Mouse (Mus musculus): ENCODE results near the gene Ugt1a7c. TPM values are rescaled to one million over a fixed set of nuclear protein-coding genes. Genes with fewer than 3 reads are reported as not detected.

Gene Ugt1a7c
- polyA plus RNA-seq, 1 experiment from 2014 or later, result 1.3 TPM

DNA sequence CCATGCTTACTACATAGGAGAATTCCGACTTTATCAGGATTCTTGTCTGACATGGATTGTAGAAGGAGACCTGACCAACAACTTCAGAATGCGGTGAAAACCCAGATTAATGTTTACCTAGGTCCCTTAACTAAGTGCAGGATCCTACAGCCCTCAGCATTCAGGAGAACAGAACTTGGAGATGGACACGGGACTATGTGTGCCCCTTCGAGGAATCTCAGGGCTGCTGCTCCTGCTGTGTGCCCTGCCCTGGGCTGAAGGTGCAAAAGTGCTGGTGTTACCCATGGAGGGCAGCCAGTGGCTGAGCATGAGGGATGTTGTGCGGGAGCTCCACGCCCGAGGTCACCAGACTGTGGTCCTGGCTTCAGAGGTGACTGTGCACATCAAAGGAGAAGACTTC is 105.6 kb downstream of the Ugt1a7c start, which contains the start of gene Ugt1a2:
Gene Ugt1a2 (plus strand): TSS at position 146 of the 400 bp plus-strand sequence.
- no peak within 1 kb of the TSS for H3K9ac ChIP-seq
- no peaks in the 10 kb centered on the region for H3K4me1 ChIP-seq (replicated peaks; ENCODE audit: control insufficient read depth, insufficient read depth, low read length)
- ATAC-seq (ENCODE audit: low FRiP score) (no peak), DNase-seq (ENCODE audit: low spot score) (no peak)
- H3K4me2 ChIP-seq (replicated peaks), result no peak within 1 kb of the TSS
- H3K4me3 ChIP-seq (replicated peaks; ENCODE audit: low read length), result no peak within 1 kb of the TSS
- no peak within 1 kb of the TSS for H3K27ac ChIP-seq
- no peaks in the 10 kb centered on the region for H3K27me3 ChIP-seq (ENCODE audit: control insufficient read depth, insufficient read depth, low read length)
- H3K9me3 ChIP-seq (ENCODE audit: control insufficient read depth, low read length), result peaks cover 14% of the 10 kb centered on the region; the same call in 1 of the 2 replicates
- no peaks in the 10 kb centered on the region for H3K36me3 ChIP-seq (replicated peaks; ENCODE audit: control insufficient read depth, insufficient read depth)
- WGBS, result 89% methylated on average over 7 of the region's 7 CpGs

DNA sequence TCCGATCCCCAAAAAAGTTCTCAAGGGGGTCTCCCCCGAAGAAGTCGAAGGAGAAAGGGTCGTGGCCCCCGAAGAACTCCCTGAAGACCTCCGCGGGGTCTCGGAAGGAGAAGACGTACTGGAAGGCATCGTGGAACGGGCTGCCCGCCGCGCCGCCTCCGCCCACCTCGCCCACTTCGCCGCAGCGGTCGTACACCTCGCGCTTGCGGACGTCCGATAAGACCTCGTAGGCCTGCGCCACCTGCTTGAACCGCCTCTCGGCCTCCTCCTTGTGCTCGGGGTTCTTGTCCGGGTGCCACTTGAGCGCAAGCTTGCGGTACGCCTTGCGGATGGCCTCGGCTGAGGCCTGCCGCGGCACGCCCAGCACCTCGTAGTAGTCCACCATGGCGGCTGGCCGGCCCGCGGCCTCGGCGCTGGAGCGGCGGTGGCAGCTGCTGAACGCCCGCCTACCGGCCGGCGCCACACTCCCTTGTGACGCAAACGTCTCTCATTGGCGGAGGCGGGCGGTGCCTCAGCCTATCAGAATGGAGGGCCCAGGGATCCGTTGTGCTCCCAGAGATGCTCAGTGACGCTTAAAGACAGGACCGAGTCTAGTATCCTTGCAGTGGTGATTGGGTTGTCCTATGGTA is 110.5 kb downstream of the Ugt1a7c start, which contains the start of gene Dnajb3:
Gene Dnajb3 (minus strand): TSS at position 489 of the 629 bp plus-strand sequence.
- 5% methylated on average over 62 of the region's 62 CpGs for WGBS
- peaks cover 17% of the 10 kb centered on the region; the same call in 1 of the 2 replicates for H3K9me3 ChIP-seq (ENCODE audit: control insufficient read depth, low read length)

DNA sequence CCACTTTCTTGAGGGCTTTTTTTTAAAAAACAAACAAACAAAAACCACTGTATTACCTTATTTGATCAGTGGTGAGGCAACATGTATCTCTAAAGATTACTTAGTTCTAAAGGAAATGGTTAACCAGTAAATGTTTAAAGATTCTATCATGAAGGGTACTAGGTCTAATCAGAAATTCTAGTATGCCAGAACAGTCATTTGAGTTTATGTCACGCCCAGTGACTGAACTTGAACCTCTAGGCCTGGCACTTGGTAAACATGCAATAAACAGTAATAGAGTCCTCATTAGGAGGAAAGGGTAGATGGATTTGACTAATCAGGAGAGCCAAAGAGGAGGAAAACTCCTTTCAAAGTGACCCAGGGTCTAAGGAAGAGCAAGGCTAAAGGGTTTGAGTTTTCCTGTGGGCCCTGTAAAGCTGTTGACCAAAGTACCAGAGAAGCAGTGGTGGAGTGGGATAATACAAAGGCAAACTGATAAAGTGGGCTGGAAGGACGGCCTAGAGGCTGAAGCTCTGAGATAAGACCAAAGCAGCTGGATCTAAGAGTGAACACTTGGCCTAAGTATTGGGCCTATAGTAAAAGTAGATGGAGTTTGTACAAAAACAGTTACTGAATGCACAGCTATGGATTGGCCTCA is 112.1 kb downstream of the Ugt1a7c start:
- WGBS, result 85% methylated on average over 2 of the region's 2 CpGs
- Histone ChIP-seq H3K4me3 (replicated peaks; ENCODE audit: low read length) (no peak overlapping the region), H3K9ac (no peak overlapping the region), H3K4me1 (replicated peaks; ENCODE audit: control insufficient read depth, insufficient read depth, low read length) (no peaks in the 10 kb centered on the region), H3K36me3 (replicated peaks; ENCODE audit: control insufficient read depth, insufficient read depth) (no peaks in the 10 kb centered on the region), H3K9me3 (ENCODE audit: control insufficient read depth, low read length) (peaks cover 25% of the 10 kb centered on the region), H3K27me3 (ENCODE audit: control insufficient read depth, insufficient read depth, low read length) (no peaks in the 10 kb centered on the region), H3K27ac (no peak overlapping the region), H3K4me2 (replicated peaks) (no peak overlapping the region)
- no peak for DNase-seq (ENCODE audit: low spot score)
- no peak for ATAC-seq (ENCODE audit: low FRiP score)

More for the DNA sequence above, 110.5 kb downstream of the Ugt1a7c start, which contains the start of gene Dnajb3:
- peak within 1 kb of the TSS; percentile 62 for H3K9ac ChIP-seq
- no peaks in the 10 kb centered on the region for H3K27me3 ChIP-seq (ENCODE audit: control insufficient read depth, insufficient read depth, low read length)
- H3K4me3 ChIP-seq (replicated peaks; ENCODE audit: low read length), result peak within 1 kb of the TSS; percentile 39
- H3K36me3 ChIP-seq (replicated peaks; ENCODE audit: control insufficient read depth, insufficient read depth), result no peaks in the 10 kb centered on the region
- H3K4me1 ChIP-seq (replicated peaks; ENCODE audit: control insufficient read depth, insufficient read depth, low read length), result no peaks in the 10 kb centered on the region
- ATAC-seq (ENCODE audit: low FRiP score) (peak; percentile 100), DNase-seq (ENCODE audit: low spot score) (peak; percentile 87)
- H3K4me2 ChIP-seq (replicated peaks), result peak within 1 kb of the TSS; percentile 67
- peak within 1 kb of the TSS; percentile 18; the same call in 1 of the 2 replicates for H3K27ac ChIP-seq

DNA sequence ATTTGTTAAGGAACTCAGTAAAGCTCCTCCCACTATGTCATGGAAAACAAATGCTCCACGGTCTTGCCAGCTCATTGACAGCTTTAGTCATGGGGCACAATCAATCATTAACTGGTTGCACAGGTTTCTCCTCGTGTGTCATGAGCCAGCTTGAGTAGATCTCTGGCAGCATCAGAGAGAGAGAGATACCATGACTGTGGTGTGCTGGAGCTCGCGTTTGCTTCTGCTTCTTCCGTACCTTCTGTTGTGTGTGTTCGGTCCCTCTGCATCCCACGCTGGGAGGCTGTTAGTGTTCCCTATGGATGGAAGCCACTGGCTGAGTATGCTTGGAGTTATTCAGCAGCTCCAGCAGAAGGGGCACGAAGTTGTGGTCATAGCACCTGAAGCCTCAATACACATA is 117.0 kb downstream of the Ugt1a7c start, which contains the start of gene Ugt1a1:
Gene Ugt1a1 (plus strand): TSS at position 148 of the 400 bp plus-strand sequence.
- WGBS, result 68% methylated on average over 8 of the region's 8 CpGs
- ATAC-seq (ENCODE audit: low FRiP score) (0 out of 2 replicates have a peak, but pooled peaks have one; percentile 7), DNase-seq (ENCODE audit: low spot score) (no peak)
- peaks cover 53% of the 10 kb centered on the region for H3K9me3 ChIP-seq (ENCODE audit: control insufficient read depth, low read length)
- no peak within 1 kb of the TSS for H3K9ac ChIP-seq
- no peaks in the 10 kb centered on the region for H3K27me3 ChIP-seq (ENCODE audit: control insufficient read depth, insufficient read depth, low read length)
- H3K36me3 ChIP-seq (replicated peaks; ENCODE audit: control insufficient read depth, insufficient read depth), result no peaks in the 10 kb centered on the region
- H3K4me2 ChIP-seq (replicated peaks), result no peak within 1 kb of the TSS
- H3K4me3 ChIP-seq (replicated peaks; ENCODE audit: low read length), result no peak within 1 kb of the TSS
- H3K4me1 ChIP-seq (replicated peaks; ENCODE audit: control insufficient read depth, insufficient read depth, low read length), result no peaks in the 10 kb centered on the region
- H3K27ac ChIP-seq, result no peak within 1 kb of the TSS

DNA sequence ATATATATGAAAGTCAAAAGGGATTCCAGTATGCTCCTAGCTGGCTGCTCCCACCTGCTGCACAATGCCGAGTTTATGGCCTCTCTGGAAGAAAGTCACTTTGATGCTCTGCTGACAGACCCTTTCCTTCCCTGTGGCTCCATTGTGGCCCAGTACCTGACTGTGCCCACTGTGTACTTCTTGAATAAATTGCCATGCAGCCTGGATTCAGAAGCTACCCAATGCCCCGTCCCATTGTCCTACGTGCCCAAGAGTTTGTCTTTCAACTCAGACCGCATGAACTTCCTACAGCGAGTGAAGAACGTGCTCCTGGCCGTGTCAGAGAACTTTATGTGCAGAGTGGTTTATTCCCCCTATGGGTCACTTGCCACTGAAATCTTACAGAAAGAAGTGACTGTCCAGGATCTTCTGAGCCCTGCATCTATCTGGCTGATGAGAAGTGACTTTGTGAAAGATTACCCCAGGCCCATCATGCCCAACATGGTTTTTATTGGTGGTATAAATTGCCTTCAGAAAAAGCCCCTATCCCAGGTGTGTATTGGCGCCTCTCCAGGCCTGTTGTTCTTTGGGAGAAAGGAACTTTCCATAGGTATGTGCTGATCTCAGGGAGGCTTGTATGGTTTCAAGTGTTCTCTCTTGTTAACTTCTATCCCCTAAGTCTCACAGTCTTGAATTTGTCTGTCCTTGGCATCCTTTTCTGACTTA is 117.6 kb downstream of the Ugt1a7c start:
- ATAC-seq (ENCODE audit: low FRiP score) (peak; percentile 22; the same call in 1 of the 2 replicates), DNase-seq (ENCODE audit: low spot score) (peak; percentile 23)
- H3K27ac ChIP-seq, result no peak overlapping the region
- H3K9ac ChIP-seq, result no peak overlapping the region
- H3K4me3 ChIP-seq (replicated peaks; ENCODE audit: low read length), result no peak overlapping the region
- H3K4me1 ChIP-seq (replicated peaks; ENCODE audit: control insufficient read depth, insufficient read depth, low read length), result no peaks in the 10 kb centered on the region
- H3K36me3 ChIP-seq (replicated peaks; ENCODE audit: control insufficient read depth, insufficient read depth), result no peaks in the 10 kb centered on the region
- 62% methylated on average over 8 of the region's 8 CpGs for WGBS
- H3K9me3 ChIP-seq (ENCODE audit: control insufficient read depth, low read length), result peaks cover 53% of the 10 kb centered on the region
- no peak overlapping the region for H3K4me2 ChIP-seq (replicated peaks)
- H3K27me3 ChIP-seq (ENCODE audit: control insufficient read depth, insufficient read depth, low read length), result no peaks in the 10 kb centered on the region

DNA sequence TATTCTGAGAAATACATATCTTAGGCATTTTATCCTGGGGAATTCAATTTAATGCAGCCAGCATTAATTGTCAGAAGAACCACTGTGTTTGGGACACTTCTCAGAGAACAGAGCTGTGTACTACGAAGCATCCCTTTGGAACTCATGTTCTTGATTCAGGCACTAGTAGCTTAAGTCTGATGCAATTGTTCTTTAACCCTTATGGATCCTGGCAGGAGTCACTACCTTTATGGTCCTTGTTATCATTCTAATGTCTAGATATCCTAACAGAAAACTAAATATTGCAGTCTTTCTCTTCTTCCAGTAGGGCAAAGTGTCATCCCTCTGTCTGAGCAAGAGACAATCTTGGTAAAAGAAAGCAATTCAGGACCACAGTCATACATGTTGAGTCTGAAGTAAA is 118.2 kb downstream of the Ugt1a7c start:
- Histone ChIP-seq H3K4me1 (replicated peaks; ENCODE audit: control insufficient read depth, insufficient read depth, low read length) (no peaks in the 10 kb centered on the region), H3K9ac (no peak overlapping the region), H3K27me3 (ENCODE audit: control insufficient read depth, insufficient read depth, low read length) (no peaks in the 10 kb centered on the region), H3K9me3 (ENCODE audit: control insufficient read depth, low read length) (peaks cover 53% of the 10 kb centered on the region), H3K36me3 (replicated peaks; ENCODE audit: control insufficient read depth, insufficient read depth) (no peaks in the 10 kb centered on the region), H3K4me2 (replicated peaks) (no peak overlapping the region), H3K27ac (no peak overlapping the region), H3K4me3 (replicated peaks; ENCODE audit: low read length) (no peak overlapping the region)
- WGBS, result 83% methylated on average over 1 of the region's 1 CpGs
- no peak for ATAC-seq (ENCODE audit: low FRiP score)
- no peak for DNase-seq (ENCODE audit: low spot score)

DNA sequence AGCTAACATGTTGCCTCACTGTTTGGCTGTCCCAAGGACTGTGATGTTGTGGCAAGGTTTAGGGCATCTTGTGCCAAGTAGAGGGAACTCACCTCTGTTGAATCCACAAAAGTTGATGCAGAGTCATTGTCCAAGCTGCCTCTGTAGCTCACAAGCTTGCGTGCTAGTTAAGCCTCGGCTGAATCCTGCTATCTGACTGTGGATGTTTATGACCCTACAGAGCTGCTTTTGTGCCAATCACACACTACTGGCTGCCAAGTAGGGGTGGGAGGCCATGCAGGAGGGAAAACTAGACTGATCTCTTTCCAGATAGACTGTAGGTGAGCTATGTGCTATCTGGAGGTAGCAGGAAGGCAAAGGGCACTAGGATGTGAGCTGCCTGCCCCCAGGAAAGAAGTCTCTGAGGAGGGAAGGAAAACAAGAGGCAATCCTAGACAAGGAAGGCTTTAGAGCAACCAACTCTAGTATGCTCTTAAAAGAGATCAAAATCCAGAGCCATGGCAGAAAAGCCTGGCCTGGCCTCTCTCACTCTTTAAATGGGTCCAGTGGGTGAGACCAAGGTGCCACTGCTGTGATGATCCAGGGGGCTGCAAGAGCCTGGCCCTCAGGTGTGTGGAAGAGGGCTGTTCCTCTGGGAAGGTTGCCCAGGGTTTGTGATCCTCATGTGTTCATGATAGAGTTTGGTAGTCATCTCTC is 119.1 kb downstream of the Ugt1a7c start:
- DNase-seq (ENCODE audit: low spot score), result peak; percentile 22
- H3K27ac ChIP-seq, result no peak overlapping the region
- H3K27me3 ChIP-seq (ENCODE audit: control insufficient read depth, insufficient read depth, low read length), result no peaks in the 10 kb centered on the region
- ATAC-seq (ENCODE audit: low FRiP score), result peak; percentile 26
- H3K4me1 ChIP-seq (replicated peaks; ENCODE audit: control insufficient read depth, insufficient read depth, low read length), result no peaks in the 10 kb centered on the region
- no peak overlapping the region for H3K4me3 ChIP-seq (replicated peaks; ENCODE audit: low read length)
- H3K4me2 ChIP-seq (replicated peaks), result no peak overlapping the region
- no peaks in the 10 kb centered on the region for H3K36me3 ChIP-seq (replicated peaks; ENCODE audit: control insufficient read depth, insufficient read depth)
- H3K9me3 ChIP-seq (ENCODE audit: control insufficient read depth, low read length), result peaks cover 53% of the 10 kb centered on the region
- WGBS, result 83% methylated on average over 2 of the region's 2 CpGs
- H3K9ac ChIP-seq, result no peak overlapping the region

DNA sequence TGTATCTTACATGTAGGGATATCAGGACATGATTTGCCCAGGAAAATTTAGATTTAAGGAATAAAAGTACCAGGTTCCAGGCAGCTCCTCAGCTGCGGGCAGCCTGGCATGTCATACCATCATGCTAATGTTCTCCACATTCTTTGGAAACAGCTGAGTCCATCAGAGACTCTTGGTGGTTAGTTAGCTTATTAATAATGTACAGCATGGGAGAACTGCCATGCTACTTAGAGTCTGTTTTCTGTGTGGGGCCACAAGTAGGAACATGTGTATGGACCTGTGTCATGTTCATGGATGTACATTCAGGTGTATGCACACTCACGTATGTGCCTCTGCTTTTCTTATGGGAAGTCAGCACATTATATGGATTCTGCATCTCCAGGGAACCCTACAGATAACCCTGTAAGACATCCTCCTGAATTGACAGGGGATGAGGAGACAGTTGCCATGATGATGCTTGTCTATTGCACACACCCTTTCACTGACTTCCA is 119.6 kb downstream of the Ugt1a7c start:
- Histone ChIP-seq H3K9me3 (ENCODE audit: control insufficient read depth, low read length) (peaks cover 53% of the 10 kb centered on the region), H3K9ac (no peak overlapping the region), H3K4me1 (replicated peaks; ENCODE audit: control insufficient read depth, insufficient read depth, low read length) (no peaks in the 10 kb centered on the region), H3K27me3 (ENCODE audit: control insufficient read depth, insufficient read depth, low read length) (no peaks in the 10 kb centered on the region), H3K4me2 (replicated peaks) (no peak overlapping the region), H3K27ac (no peak overlapping the region), H3K36me3 (replicated peaks; ENCODE audit: control insufficient read depth, insufficient read depth) (no peaks in the 10 kb centered on the region), H3K4me3 (replicated peaks; ENCODE audit: low read length) (no peak overlapping the region)
- ATAC-seq (ENCODE audit: low FRiP score), result 0 out of 2 replicates have a peak, but pooled peaks have one; percentile 2
- 81% methylated on average over 2 of the region's 2 CpGs for WGBS
- DNase-seq (ENCODE audit: low spot score), result peak; percentile 23
